Mouse (Mus musculus) midbrain, embryonic 10.5 days (tissue): Measurements from ENCODE around the gene Gna12. TPM values are rescaled to one million over a fixed set of nuclear protein-coding genes. Genes with fewer than 3 reads are reported as not detected.

Experiments
- DNase-seq: peaks from one replicate; pipeline ENCODE4 v3.0.0-alpha.2; 2017; ENCODE audit warnings: low spot score
- H3K27ac ChIP-seq: fragments of 300-500 bp; sonication (generic); replicated peaks from 2 replicates; pipeline ENCODE4 v1.5.1; 2016; ENCODE audit warnings: mild to moderate bottlenecking
- H3K27me3 ChIP-seq: fragments of 300-500 bp; sonication (generic); 2 replicates; pipeline ENCODE4 v1.6.1; 2016; ENCODE audit warnings: low read depth, mild to moderate bottlenecking; ENCODE audit not compliant: poor library complexity, severe bottlenecking
- H3K36me3 ChIP-seq: fragments of 300-500 bp; sonication (generic); 2 replicates; pipeline ENCODE4 v1.6.1; 2016; ENCODE audit warnings: mild to moderate bottlenecking, moderate library complexity
- H3K4me1 ChIP-seq: fragments of 300-500 bp; sonication (generic); 2 replicates; pipeline ENCODE4 v1.6.1; 2016
- H3K4me3 ChIP-seq: fragments of 300-500 bp; sonication (generic); 2 replicates; pipeline ENCODE4 v1.5.1; 2016; ENCODE audit warnings: mild to moderate bottlenecking, moderate library complexity
- H3K9me3 ChIP-seq: fragments of 300-500 bp; sonication (generic); replicated peaks from 2 replicates; pipeline ENCODE4 v1.6.1; 2016; ENCODE audit warnings: mild to moderate bottlenecking
- WGBS: fragments of 180-500 bp; shearing (Covaris S2); methylation state at CpG from one replicate; pipeline ENCODE4 v1.1.7; 2016; 5-methylcytosine and 5-hydroxymethylcytosine counted together
- polyA plus RNA-seq: library from polyadenylated mRNA; unstranded; fragments of >200 nt; fragmentation: Nextera tagmentation; extraction: Ambion mirVana; gene quantifications from 2 replicates; pipeline ENCODE4 v1.2.1, GENCODE M21; 2016

Gene Gna12
- polyA plus RNA-seq, 1 experiment from 2014 or later = 7.7 TPM

- Histone ChIP-seq H3K4me3 (no peak overlapping the region), H3K27ac (no peak overlapping the region), H3K36me3 (no peaks in the 10 kb centered on the region), H3K27me3 (no peaks in the 10 kb centered on the region), H3K4me1 (peaks cover 17% of the 10 kb centered on the region), H3K9me3 (no peaks in the 10 kb centered on the region)
- DNase-seq = no peak
- 85% methylated on average over 2 of the region's 2 CpGs for WGBS
These were observed 24.0 kb downstream of the Gna12 start for GRCm38 (mm10) chr5:140806252-140806651.

- Histone ChIP-seq H3K27me3 (no peaks in the 10 kb centered on the region), H3K36me3 (no peaks in the 10 kb centered on the region), H3K4me1 (peaks cover 17% of the 10 kb centered on the region), H3K27ac (no peak overlapping the region), H3K9me3 (no peaks in the 10 kb centered on the region), H3K4me3 (no peak overlapping the region)
- no peak for DNase-seq
- 90% methylated on average over 5 of the region's 5 CpGs for WGBS
These were observed 28.4 kb downstream of the Gna12 start for GRCm38 (mm10) chr5:140801782-140802181.

GRCm38 (mm10) chr5:140800288-140800923, 29.8 kb downstream of the Gna12 start:
- 94% methylated on average over 6 of the region's 6 CpGs for WGBS
- peaks cover 11% of the 10 kb centered on the region; the same call in 1 of the 2 replicates for H3K4me1 ChIP-seq
- H3K27me3 ChIP-seq = no peaks in the 10 kb centered on the region
- H3K9me3 ChIP-seq = no peaks in the 10 kb centered on the region
- DNase-seq = no peak
- H3K4me3 ChIP-seq = no peak overlapping the region
- H3K27ac ChIP-seq = no peak overlapping the region
- H3K36me3 ChIP-seq = no peaks in the 10 kb centered on the region

- Histone ChIP-seq H3K27ac (no peak overlapping the region), H3K9me3 (no peaks in the 10 kb centered on the region), H3K4me3 (no peak overlapping the region), H3K36me3 (no peaks in the 10 kb centered on the region), H3K27me3 (no peaks in the 10 kb centered on the region), H3K4me1 (peaks cover 17% of the 10 kb centered on the region)
- no peak for DNase-seq
- WGBS = 72% methylated on average over 2 of the region's 2 CpGs
These were observed 31.0 kb downstream of the Gna12 start for GRCm38 (mm10) chr5:140799190-140799589.

GRCm38 (mm10) chr5:140798775-140799174, 31.5 kb downstream of the Gna12 start:
- H3K4me3 ChIP-seq = no peak overlapping the region
- WGBS = 81% methylated on average over 5 of the region's 5 CpGs
- H3K36me3 ChIP-seq = no peaks in the 10 kb centered on the region
- H3K27me3 ChIP-seq = no peaks in the 10 kb centered on the region
- no peak overlapping the region for H3K27ac ChIP-seq
- DNase-seq = no peak
- no peaks in the 10 kb centered on the region for H3K9me3 ChIP-seq
- H3K4me1 ChIP-seq = peaks cover 17% of the 10 kb centered on the region

- H3K27ac ChIP-seq = no peak overlapping the region
- no peaks in the 10 kb centered on the region for H3K27me3 ChIP-seq
- H3K9me3 ChIP-seq = no peaks in the 10 kb centered on the region
- H3K4me3 ChIP-seq = no peak overlapping the region
- no peaks in the 10 kb centered on the region for H3K36me3 ChIP-seq
- 83% methylated on average over 7 of the region's 7 CpGs for WGBS
- H3K4me1 ChIP-seq = peaks cover 17% of the 10 kb centered on the region
- no peak for DNase-seq
These were observed 32.1 kb downstream of the Gna12 start for GRCm38 (mm10) chr5:140798158-140798557.

- DNase-seq = no peak
- Histone ChIP-seq H3K27ac (no peak overlapping the region), H3K4me1 (peaks cover 38% of the 10 kb centered on the region), H3K36me3 (no peaks in the 10 kb centered on the region), H3K4me3 (no peak overlapping the region), H3K9me3 (no peaks in the 10 kb centered on the region), H3K27me3 (no peaks in the 10 kb centered on the region)
- 87% methylated on average over 3 of the region's 3 CpGs for WGBS
These were observed 34.2 kb downstream of the Gna12 start for GRCm38 (mm10) chr5:140796051-140796450.

- Histone ChIP-seq H3K27me3 (no peaks in the 10 kb centered on the region), H3K4me3 (no peak overlapping the region), H3K4me1 (peaks cover 42% of the 10 kb centered on the region), H3K27ac (no peak overlapping the region), H3K9me3 (no peaks in the 10 kb centered on the region), H3K36me3 (no peaks in the 10 kb centered on the region)
- 67% methylated on average over 2 of the region's 2 CpGs for WGBS
- DNase-seq = no peak
These were observed 35.1 kb downstream of the Gna12 start for GRCm38 (mm10) chr5:140795176-140795575.

GRCm38 (mm10) chr5:140794753-140795152, 35.5 kb downstream of the Gna12 start:
- Histone ChIP-seq H3K27ac (no peak overlapping the region), H3K9me3 (no peaks in the 10 kb centered on the region), H3K27me3 (no peaks in the 10 kb centered on the region), H3K4me3 (no peak overlapping the region), H3K36me3 (no peaks in the 10 kb centered on the region), H3K4me1 (peaks cover 46% of the 10 kb centered on the region)
- no peak for DNase-seq
- 60% methylated on average over 3 of the region's 3 CpGs for WGBS

- WGBS = 59% methylated on average over 5 of the region's 5 CpGs
These were observed 38.0 kb downstream of the Gna12 start for GRCm38 (mm10) chr5:140792233-140792632.

GRCm38 (mm10) chr5:140790937-140791877, 39.0 kb downstream of the Gna12 start:
- WGBS = 51% methylated on average over 9 of the region's 9 CpGs
- Histone ChIP-seq H3K4me1 (peaks cover 42% of the 10 kb centered on the region), H3K4me3 (no peak overlapping the region), H3K27me3 (no peaks in the 10 kb centered on the region), H3K36me3 (no peaks in the 10 kb centered on the region), H3K27ac (peak overlapping the region; percentile 89), H3K9me3 (no peaks in the 10 kb centered on the region)
- peak; percentile 31 for DNase-seq

More at GRCm38 (mm10) chr5:140792233-140792632, 38.0 kb downstream of the Gna12 start:
- no peak for DNase-seq
- Histone ChIP-seq H3K27ac (peak overlapping the region; percentile 89), H3K36me3 (no peaks in the 10 kb centered on the region), H3K27me3 (no peaks in the 10 kb centered on the region), H3K4me3 (no peak overlapping the region), H3K4me1 (peaks cover 40% of the 10 kb centered on the region), H3K9me3 (no peaks in the 10 kb centered on the region)

- H3K9me3 ChIP-seq = no peaks in the 10 kb centered on the region
- no peaks in the 10 kb centered on the region for H3K27me3 ChIP-seq
- peaks cover under 1% of the 10 kb centered on the region; the same call in 1 of the 2 replicates for H3K36me3 ChIP-seq
- H3K27ac ChIP-seq = peak overlapping the region; percentile 89; the same call in 1 of the 2 replicates
- peaks cover 43% of the 10 kb centered on the region for H3K4me1 ChIP-seq
- 87% methylated on average over 2 of the region's 2 CpGs for WGBS
- DNase-seq = no peak
- no peak overlapping the region for H3K4me3 ChIP-seq
These were observed 39.8 kb downstream of the Gna12 start for GRCm38 (mm10) chr5:140790392-140790791.

- no peak for DNase-seq
- Histone ChIP-seq H3K27ac (peak overlapping the region; percentile 89; the same call in 1 of the 2 replicates), H3K4me3 (no peak overlapping the region), H3K27me3 (no peaks in the 10 kb centered on the region), H3K36me3 (peaks cover 8% of the 10 kb centered on the region), H3K4me1 (peaks cover 37% of the 10 kb centered on the region), H3K9me3 (no peaks in the 10 kb centered on the region)
These were observed 40.7 kb downstream of the Gna12 start for GRCm38 (mm10) chr5:140789561-140789960.
